Mouse (Mus musculus): ENCODE results near the gene Fbxo47.

Fbxo47 gene

DNA sequence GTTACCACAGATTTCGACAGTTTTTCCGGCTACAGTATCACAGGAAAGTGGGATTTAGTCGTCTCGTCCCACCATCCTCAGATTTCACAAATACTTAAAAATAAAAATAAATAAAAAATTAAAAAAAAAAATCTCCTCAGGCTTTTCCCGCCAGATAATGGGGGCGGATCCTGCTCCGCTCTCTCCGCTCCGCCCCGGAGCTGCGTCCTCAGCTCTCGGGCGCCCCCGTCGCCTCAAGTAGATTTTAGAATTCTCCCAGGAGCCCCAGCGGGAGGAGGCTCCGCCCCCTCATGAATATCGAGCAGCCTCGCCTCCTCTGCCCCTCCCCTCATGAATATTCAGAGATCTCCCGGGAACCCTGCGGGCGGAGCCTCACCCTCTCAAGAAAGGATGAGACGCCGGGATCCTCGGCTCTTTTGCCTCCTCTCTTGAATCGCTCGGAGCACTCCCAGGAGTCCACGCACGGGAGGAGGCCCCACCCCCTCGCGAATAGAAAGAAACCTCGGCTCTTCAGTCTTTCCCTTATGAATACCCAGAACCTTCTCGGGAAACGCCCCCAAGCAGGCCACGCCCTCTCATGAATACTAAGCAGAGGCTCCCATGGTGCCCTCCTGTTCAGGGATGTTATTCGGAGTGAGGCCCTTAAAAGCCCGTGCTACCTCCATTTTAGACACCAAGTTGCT lies at the start of gene Fbxo47:
Gene Fbxo47 (minus strand): TSS at position 237 of the 683 bp plus-strand sequence.
- peak; percentile 96 to 97 for DNase-seq

DNA sequence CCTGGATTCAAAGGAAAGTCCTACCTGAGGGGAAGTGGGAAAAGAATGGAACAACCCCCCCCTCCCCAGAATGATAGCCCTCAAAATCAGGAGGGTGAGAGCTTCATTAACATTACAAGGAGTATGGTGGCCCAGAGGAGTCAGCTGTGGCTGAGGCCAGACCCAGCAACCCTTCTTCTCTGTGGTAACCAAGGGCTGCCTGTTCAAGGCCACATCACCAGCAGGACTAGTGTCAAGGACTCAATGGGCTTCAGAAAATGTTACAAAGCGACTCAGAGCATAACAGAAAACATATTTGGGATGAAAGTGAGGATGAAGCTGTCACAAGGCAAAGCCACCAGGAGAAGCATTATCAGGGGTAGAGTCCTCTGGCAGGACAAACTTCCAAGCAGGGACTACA lies 49.6 kb upstream of the Fbxo47 start:
- DNase-seq, result no peak

DNA sequence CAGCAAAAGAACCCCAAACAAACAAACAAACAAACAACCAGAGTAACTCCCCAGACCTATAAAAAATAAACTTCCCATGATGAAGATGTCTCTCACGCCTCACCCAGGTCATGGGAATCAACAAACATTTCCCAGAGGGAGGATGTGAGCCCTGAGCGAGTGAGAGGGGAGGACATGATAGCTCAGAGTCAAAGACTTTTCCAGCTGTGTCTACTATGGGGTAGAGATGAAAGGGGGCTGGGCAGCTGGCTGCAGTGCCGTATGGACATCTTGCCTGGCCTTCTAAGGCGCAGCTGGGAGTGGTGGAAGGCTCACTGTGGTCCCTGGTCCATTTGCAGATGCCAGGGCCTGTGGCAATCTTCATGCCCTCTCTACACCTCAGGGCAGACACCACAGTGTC lies 45.0 kb upstream of the Fbxo47 start:
- no peak for DNase-seq

DNA sequence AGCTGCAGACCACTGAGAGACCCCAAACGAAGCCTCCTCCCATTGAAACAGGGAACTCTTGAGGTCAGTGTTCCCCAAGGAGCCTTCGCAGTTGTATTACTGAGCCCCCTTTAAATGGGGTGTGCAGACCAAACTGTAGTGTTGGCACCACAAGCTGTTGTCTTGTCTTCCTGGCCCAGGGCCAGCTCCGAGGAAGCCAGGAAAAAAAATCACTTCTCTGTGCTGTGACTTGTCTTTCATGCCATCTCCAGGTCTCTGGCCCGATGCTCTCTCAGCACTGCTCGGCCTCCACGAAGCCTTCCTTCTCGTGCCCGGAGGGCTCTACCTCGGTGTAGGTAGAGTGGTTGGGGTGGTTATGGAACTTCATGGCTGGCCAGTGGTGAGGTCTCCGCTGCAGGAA lies 40.3 kb upstream of the Fbxo47 start:
- no peak for DNase-seq

DNA sequence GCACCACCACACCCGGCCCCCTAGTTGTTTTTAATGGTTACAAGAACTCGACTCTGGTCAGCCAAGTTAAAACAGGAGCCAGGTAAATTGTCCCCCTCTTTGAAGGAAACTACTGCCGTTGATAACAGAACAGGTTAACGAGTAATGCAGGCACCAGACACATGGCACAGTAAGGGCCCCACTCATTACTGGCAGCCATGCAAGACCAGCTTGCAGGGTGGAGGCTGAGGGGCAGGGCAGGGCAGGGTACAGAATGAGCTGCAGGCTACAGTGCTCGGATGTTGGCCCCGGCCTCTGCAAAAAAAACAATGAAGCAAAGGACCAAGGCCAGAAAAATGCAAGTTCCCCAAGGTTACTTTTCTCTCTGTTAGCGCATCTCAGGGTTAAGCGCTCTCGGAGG lies 39.7 kb upstream of the Fbxo47 start:
- no peak for DNase-seq

DNA sequence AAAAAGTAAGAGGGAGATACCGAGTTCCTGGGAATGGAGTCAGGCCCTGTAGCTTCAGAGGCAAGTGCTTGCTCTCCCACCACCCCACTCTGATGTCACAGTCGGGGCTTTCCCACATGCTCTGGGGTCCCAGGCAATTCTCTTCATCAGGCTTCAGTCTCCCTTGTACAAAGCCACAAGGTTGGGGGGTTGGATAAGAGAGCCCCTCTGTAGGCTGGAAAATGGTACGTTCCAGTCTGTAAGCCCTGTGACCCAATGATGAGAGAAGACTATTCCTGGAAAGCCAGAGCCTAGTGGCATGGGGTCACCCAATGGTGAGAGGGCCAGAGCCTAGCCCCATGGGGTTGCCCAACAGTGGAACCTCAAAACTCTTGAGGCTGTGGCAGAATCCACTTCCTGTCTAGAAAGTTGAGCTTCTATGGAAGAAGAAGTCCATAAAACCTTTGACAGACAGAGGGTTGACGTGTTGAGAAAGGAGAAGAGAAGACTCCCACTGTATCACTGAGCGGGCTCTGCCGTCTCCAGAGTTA lies 32.1 kb upstream of the Fbxo47 start:
- DNase-seq, result no peak

DNA sequence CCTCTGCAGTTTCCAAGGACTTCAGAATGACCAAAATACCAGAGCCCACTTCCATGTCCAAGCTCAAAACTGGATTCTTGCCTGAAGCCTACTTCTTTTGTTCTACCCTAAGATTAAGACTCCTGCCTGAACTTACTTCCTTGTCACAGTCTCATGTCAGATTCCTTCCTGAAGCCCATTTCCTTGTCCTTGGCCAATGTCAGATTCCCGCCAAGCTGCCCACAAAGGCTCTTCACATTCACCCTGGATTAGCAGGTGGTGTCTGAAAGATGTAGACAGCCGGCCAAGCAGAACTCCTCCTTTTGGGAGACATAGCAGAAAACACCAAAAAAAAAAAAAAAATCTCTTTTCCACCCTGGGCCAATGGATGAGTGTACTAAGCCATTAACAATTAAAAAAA lies 31.5 kb upstream of the Fbxo47 start:
- DNase-seq, result no peak

DNA sequence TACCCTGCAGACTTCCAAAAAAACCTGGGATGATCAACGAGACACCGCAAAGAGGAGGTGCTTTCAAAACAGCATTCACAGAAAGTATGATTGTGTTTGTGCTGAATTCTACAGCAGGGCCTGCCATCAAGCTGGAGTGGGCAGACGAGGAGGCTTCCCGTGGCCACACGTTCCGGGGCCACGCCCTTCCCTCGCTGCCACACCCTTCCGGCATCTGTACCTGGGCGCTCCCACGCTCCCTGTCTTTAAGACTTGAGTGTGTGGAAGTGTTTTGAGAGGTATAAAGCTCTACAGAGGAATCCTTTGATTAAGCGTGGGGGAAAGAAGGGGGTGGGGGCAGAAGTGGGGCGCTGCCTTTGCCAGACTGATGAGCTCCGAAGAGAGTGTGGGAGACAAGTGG lies 29.2 kb upstream of the Fbxo47 start:
- no peak for DNase-seq

DNA sequence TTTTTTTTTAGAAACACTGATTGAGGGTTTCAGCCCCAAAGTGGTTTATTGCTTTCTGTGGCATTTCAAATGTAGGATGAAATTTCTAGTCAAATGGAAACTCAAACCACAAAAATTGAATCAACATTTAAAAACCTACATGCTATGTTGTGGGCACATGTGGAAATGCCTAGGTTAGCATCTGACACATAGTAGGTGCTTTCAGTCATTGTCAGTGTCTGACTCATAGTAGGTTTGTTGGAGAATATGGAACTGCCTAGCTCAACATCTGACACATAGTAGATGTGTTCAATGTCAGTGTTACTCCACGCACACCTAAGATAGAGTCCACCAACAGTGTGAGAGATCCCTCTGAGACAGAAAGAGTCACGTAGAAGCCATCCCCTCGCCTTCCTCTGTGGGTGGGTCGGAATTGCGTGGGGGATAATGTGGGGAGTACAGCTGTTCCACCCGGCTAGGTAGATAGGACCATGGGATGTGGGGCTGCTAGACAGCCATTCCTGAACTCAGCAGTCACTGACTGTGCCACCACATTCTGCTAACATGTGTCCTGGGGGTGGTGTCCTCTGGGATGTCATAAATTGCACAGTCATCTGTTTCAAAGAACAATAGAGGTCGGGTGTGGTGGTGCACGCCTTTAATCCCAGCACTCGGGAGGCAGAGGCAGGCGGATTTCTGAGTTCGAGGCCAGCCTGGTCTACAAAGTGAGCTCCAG lies 24.8 kb upstream of the Fbxo47 start:
- no peak for DNase-seq

DNA sequence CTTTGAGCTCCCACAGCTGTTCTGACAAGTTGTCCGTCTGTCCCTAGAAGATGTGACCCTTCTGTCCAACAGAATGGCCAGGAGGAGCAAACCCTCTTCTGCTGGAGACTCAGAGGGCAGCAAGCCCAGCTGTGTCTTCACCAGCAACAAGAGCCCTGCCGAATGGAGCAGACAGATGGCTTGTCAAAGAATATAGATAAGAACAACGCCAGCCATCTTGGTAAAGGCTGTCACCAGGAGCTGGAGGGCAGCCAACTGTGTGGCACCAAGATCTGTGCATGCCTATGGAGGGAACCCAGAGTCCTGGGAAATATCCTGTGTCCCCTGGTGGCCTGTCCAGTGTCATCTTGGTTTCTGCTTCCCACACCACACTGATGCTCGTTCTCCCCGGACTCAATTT lies 24.0 kb upstream of the Fbxo47 start:
- DNase-seq, result no peak

DNA sequence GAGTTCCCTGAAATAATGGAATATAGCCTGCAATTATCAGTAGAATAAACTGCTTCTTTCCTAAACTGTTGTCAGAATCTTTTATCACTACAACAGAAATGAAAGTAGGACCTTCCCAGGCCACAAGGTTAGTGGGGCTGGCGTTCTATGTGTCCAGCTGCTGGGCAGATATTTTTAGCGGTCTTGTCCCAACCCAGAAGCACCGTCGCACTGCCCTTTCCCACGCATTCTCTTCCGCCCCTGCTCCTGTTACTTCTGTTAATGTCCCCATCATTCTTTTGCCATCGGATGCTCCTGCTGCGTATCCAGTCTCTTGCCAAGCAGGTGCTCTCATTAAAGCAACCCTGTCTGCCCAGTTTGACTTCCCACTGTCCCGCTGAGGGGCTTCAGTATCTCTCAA lies 23.0 kb upstream of the Fbxo47 start:
- no peak for DNase-seq

DNA sequence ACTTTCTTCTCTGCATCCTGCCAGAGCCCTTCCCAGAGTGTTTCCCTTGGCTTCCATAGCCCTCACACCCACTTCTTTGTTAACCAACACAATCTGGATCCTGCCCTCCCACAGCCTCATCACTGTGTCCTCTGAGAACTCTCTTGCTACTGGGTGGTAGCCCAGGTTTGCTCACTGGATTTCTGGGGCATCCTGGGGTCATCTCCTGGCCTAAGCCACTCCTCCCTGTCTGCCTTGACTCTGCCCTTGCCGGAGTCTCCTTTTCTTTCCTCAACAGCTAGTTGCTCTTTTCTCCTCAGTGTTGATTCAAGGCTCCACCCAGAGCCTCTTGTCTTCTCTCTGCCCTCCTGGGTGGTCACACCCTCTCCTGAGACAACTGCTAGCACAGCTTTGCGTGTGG lies 22.0 kb upstream of the Fbxo47 start:
- DNase-seq, result no peak

DNA sequence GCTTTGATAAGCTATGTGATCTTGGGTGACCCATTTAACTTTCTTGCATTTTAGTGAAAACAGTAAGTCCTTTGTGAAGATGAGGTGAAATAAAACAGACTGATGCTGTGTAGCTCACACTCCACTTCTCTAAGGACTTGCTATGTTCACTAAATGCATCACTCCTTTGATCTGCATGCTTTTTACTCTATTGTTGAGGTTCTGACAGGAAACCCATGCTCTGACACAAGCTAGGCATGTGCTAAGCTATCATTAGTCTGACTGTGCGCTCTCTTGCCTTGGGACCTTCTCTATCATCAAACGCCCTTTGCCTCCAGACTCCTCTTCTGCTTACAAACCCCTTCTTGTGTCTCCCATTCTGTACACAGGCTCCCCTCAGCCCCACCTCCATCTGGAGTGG lies 21.6 kb upstream of the Fbxo47 start:
- DNase-seq, result no peak

DNA sequence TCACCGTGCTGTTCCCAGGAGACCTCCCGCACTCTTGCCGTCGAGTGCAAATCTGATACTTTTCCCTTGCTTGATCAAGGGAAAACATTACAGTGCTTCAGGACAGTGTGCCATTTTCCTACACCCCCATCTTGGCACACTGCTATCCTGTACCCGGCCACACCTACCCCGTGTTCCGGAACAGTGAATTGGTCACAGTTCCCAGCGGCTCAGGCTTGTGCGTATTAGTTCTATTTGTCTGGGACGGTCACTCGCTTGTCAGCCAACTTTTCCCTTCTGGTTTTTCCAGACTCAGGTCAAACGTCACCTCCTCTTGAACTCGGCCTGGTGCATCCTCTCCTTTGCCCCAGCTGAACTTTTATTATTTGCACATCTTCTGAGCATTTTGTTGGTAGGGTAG lies 20.8 kb upstream of the Fbxo47 start:
- no peak for DNase-seq

DNA sequence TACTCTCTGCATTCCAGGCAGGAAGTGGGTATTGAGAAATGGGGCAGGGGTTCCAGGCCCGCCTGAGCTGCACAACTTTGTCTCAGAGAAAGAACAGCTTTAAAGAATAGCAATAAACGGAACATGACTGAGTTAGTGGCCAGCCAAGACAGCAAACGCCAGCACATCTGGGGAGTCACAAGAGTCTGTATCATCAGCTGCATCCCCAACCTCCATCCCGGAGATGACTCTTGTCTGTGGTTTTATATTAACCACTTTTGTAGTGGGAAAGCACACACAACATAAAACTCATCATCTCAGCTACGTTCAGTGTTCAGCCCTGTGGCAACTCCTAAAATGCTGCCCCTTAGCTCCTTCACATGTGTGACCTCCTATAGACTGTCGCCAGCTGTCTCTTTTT lies 17.9 kb upstream of the Fbxo47 start:
- no peak for DNase-seq

DNA sequence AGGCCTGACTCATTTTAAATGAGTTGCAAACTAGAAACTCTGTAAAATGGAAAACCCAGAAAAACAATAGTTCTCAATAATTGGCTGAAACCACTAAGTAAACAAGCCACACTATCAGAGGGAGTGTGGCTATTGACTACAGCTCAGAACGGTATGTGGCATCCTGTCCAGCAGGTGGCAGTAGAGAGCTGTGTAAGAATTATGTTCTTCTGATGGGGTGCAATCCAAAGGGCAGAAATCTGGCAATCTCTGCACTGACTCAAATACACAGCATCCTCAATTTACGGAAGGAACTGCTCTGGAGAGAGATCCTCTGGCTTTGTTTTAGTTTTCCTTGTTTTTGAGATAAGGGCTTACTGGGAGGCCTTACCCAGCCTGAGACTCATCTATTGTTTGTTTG lies 15.9 kb upstream of the Fbxo47 start:
- DNase-seq, result peak; percentile 71 to 75

DNA sequence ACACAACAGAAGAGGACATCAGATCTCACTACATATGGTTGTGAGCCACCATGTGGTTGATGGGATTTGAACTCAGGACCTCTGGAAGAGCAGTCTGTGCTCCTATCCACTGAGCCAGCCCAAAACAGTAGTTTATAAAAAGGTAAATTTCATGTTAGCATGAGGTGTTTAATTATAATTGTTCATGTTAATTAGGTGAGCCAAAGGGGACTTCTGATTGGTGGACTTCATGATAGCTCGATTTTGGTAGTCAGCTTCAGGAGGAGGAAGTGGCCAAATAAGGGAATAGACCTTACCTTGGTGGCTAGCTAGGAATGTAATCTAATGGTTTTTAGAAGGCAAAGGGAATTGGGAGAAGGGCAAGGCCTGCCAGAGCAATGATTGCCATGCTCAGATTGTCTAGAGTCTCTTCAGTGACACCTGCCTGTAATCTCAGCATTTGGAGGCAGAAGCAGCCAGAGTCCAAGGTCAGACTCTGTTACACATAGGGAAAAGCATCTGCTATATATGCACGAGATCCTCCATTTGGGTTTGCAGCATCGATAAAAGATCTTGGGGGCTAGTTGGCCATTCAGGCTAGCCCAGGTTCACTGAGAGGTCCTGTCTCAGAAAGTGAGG lies 13.7 kb upstream of the Fbxo47 start:
- no peak for DNase-seq

DNA sequence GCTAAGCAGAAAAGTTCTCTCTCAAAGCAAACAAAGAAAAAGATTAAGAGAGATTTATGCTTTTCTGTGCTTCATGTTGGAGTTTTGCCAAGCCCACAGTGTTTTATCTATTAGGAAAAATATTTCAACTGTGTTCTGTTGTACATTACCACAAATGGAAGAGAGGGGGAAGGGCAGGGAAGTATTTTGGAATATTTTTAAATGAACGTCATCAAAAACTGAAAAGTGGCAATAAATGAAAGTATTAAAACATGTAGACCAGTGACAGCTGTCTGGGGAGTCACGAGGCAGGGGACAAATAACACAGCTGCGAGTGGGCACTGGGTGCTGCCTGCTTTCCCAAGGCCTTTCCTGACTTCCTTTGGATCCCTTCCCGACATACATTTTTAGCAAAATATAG lies 12.7 kb upstream of the Fbxo47 start:
- DNase-seq, result no peak

DNA sequence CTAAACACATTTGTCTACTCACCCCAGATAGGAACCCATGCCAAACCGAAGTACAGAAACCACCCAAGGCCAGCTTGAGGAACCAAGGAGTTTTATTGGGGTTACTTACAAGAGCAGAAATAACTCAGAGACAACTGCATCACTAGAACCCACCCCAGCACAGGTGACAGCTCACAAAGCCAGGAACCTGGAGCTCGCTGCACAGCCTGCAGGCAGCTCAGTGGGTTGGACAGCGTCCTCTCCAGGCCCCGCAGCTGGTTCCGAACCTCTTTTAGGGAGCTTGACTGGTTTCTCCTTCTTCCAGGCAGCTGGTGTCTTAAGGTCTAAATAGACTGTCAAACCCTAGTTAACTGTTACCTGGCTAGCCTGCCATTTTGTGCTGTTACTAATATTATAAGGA lies 7.9 kb upstream of the Fbxo47 start:
- DNase-seq, result no peak

DNA sequence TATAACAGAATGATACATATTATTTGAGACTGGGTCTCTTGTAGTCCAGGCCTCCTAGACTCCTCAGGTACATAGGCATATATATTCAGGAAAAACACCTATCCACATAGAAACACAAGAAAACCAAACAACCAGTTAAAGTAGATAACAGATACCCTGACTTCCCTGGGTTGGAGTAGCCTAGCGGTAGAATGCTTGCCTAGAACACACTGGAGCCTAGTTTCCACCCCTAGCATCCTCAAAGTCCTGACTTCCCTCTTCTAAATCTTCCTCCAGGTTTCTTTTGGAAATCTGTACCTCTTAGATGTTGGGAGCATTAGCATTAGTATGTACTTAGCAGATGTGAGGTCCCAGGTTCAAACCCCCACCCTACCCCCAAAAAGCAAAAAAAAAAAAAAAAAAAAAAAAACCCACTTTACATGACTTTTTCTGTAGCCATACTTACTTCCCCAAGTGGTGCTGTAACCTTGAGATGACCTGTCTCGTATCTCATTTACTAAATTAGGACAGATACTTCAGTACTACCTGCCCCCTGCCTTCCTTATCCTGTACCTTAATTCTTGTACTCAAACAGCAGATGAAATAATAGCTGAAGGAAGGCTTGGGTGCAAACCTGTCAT lies 1.5 kb upstream of the Fbxo47 start:
- no peak for DNase-seq

DNA sequence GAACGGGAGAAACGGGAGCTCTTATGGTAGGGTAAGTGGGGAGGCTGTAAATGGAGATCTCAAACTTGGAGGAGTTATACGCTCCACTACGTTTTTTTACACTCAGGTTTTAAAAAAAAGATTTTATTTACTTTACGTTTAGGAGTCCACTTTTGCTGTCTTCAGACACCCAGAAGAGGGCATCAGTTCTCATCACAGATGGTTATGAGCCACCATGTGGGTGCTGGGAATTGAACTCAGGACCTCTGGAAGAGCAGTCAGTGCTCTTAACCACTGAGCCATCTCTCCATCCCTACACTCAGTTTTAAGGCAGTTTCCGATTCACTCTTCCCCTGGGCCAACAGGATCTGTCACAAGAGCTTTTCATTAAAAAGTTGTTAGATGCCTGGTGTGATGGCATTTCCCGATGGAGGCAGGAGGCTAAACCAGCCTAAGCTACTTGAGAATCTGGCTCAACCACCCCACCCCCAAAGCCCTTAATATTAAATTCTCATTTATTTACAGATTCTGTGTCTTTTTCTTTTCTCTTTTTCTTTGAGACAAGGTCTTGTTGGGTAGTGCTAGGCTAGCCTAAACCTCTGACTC lies 739 bp upstream of the Fbxo47 start:
- no peak for DNase-seq

DNA sequence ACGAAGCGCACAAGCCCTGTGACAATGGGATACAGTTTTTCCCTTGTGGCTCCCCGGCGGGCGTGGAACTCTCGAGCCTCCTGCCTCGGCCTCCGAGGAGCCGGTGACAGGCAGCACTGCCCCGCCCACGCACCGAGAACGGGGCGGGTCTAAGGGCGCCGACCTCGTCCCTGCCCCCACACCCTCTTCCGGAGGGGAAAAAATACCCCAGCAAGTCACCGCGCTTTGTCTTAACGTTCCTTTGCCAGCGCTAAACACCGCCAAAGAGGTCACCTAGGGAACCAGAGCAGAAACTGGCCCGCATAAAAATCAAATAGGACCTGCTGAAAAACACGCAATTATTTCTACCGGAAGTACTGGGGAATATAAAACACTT lies 424 bp downstream of the Fbxo47 start:
- DNase-seq, result peak; percentile 86 to 90

DNA sequence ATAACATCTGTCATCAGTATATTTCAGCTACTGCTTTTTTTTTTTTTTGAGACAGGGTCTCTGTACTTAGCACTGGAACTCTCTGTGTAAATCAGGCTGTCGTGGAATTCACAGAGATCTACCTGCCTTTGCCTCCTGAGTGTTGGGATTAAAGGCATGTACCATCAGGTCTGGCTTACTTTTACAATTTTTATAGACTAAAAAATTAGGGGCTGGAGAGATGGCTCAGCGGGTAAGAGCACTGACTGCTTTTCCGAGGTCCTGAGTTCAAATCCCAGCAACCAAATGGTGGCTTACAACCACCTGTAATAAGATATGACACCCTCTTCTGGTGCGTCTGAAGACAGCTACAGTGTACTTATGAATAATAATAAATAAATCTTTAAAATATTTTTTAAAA lies 3.6 kb downstream of the Fbxo47 start:
- DNase-seq, result no peak
